Mouse (Mus musculus) CH12.LX (cell line): ENCODE measurements around the gene Nuak2.
"Not testable (repeated sequence)": the region's sequence is repeated elsewhere in the genome, so short reads cannot be mapped to it uniquely, and the experiment has no call there.

Experiments
- CTCF ChIP-seq, 2 experiments: IDR thresholded peaks in 1 of 2; conservative IDR thresholded peaks in 1 of 2; 2 replicates each; pipeline ENCODE4 v1.5.1; 2011 to 2012; ENCODE audit warnings: low read depth in 2 of 2, low read length in 2 of 2, improper control_type of control experiment in 1 of 2, inconsistent platforms in 1 of 2, mild to moderate bottlenecking in 1 of 2, moderate library complexity in 1 of 2
- ELF1 ChIP-seq: IDR thresholded peaks from 2 replicates; pipeline ENCODE4 v1.6.1; 2014; ENCODE audit warnings: low read depth, mild to moderate bottlenecking, inconsistent platforms, low read length, improper control_type of control experiment
- EP300 ChIP-seq: IDR thresholded peaks from 2 replicates; pipeline ENCODE4 v1.6.1; 2011; ENCODE audit warnings: low read length, improper control_type of control experiment
- JUN ChIP-seq: IDR thresholded peaks from 2 replicates; pipeline ENCODE4 v1.6.1; 2011; ENCODE audit warnings: low read depth, mild to moderate bottlenecking, low read length, improper control_type of control experiment, moderate library complexity; ENCODE audit not compliant: insufficient read depth
- KAT2A ChIP-seq: IDR thresholded peaks from 2 replicates; pipeline ENCODE4 v1.6.1; 2012; ENCODE audit warnings: low read length, improper control_type of control experiment, inconsistent platforms; ENCODE audit not compliant: insufficient replicate concordance
- MAZ ChIP-seq: IDR thresholded peaks from 2 replicates; pipeline ENCODE4 v1.6.1; 2012; ENCODE audit warnings: low read depth, mild to moderate bottlenecking, inconsistent platforms, low read length, improper control_type of control experiment, moderate library complexity
- NRF1 ChIP-seq: IDR thresholded peaks from 2 replicates; pipeline ENCODE4 v1.6.1; 2014; ENCODE audit warnings: low read depth, mild to moderate bottlenecking, inconsistent platforms, low read length, improper control_type of control experiment, moderate library complexity
- POLR2A ChIP-seq: IDR thresholded peaks from 2 replicates; pipeline ENCODE4 v1.6.1; 2011; ENCODE audit warnings: low read depth, mild to moderate bottlenecking, improper control_type of control experiment, low read length
- TCF12 ChIP-seq: IDR thresholded peaks from 2 replicates; pipeline ENCODE4 v1.6.1; 2014; ENCODE audit warnings: low read depth, mild to moderate bottlenecking, inconsistent platforms, low read length, improper control_type of control experiment

GRCm38 (mm10) chr1:132349601-132350000 lies 33.7 kb downstream of the Nuak2 start:
- not testable (repeated sequence) for TF ChIP-seq POLR2A; ELF1; CTCF (conservative IDR thresholded peaks at IDR 0.05 in 1 of 2, IDR thresholded peaks at IDR 0.05 in 1 of 2; ENCODE audit: low read depth in 2 of 2, low read length in 2 of 2); NRF1; MAZ; KAT2A; JUN; EP300; TCF12
